Mouse (Mus musculus) embryonic facial prominence, embryonic 13.5 days (tissue): ENCODE results near the gene Adck1. TPM values are rescaled to one million over a fixed set of nuclear protein-coding genes. Genes with fewer than 3 reads are reported as not detected.

Source experiments
- ATAC-seq: fragments of 200-750 bp; cut with Nextera tagmentation; 2 replicates; pipeline ENCODE4 v1.8.0; 2017; ENCODE audit warnings: low read depth; ENCODE audit not compliant: insufficient number of reproducible peaks, insufficient read depth, low FRiP score, low TSS enrichment
- H3K27ac ChIP-seq: fragments of 300-500 bp; sonication (generic); 2 replicates; pipeline ENCODE4 v1.5.1; 2015; ENCODE audit warnings: moderate library complexity, mild to moderate bottlenecking, inconsistent platforms
- H3K27me3 ChIP-seq: fragments of 300-500 bp; sonication (generic); 2 replicates; pipeline ENCODE4 v1.6.1; 2015; ENCODE audit warnings: mild to moderate bottlenecking, inconsistent platforms
- H3K36me3 ChIP-seq: fragments of 300-500 bp; sonication (generic); 2 replicates; pipeline ENCODE4 v1.6.1; 2015; ENCODE audit warnings: mild to moderate bottlenecking, inconsistent platforms
- H3K4me1 ChIP-seq: fragments of 300-500 bp; sonication (generic); 2 replicates; pipeline ENCODE4 v1.6.1; 2015; ENCODE audit warnings: inconsistent platforms
- H3K4me2 ChIP-seq: fragments of 300-500 bp; sonication (generic); 2 replicates; pipeline ENCODE4 v1.6.1; 2015; ENCODE audit warnings: moderate library complexity, mild to moderate bottlenecking, inconsistent platforms
- H3K4me3 ChIP-seq: fragments of 300-500 bp; sonication (generic); 2 replicates; pipeline ENCODE4 v1.5.1; 2015; ENCODE audit warnings: mild to moderate bottlenecking, inconsistent platforms
- H3K9ac ChIP-seq: fragments of 300-500 bp; sonication (generic); 2 replicates; pipeline ENCODE4 v1.6.1; 2015; ENCODE audit warnings: mild to moderate bottlenecking, inconsistent platforms
- H3K9me3 ChIP-seq: fragments of 300-500 bp; sonication (generic); 2 replicates; pipeline ENCODE4 v1.6.1; 2016; ENCODE audit warnings: inconsistent platforms
- WGBS: fragments of 180-500 bp; shearing (Covaris S2); methylation state at CpG from one replicate; pipeline ENCODE4 v1.1.7; 2015; ENCODE audit warnings: mixed read lengths; 5-methylcytosine and 5-hydroxymethylcytosine counted together
- polyA plus RNA-seq: library from polyadenylated mRNA; unstranded; fragments of >200 nt; fragmentation: Nextera tagmentation; extraction: Ambion mirVana; gene quantifications from 2 replicates; pipeline ENCODE4 v1.2.1, GENCODE M21; 2015

The Adck1 gene
- polyA plus RNA-seq, 1 experiment from 2014 or later, result 23.3 TPM

- Histone ChIP-seq H3K4me2 (no peak overlapping the region), H3K9ac (no peak overlapping the region), H3K27me3 (no peaks in the 10 kb centered on the region), H3K4me3 (no peak overlapping the region), H3K36me3 (no peaks in the 10 kb centered on the region), H3K27ac (no peak overlapping the region), H3K4me1 (no peaks in the 10 kb centered on the region), H3K9me3 (no peaks in the 10 kb centered on the region)
- 80% methylated on average over 3 of the region's 3 CpGs for WGBS
- no peak for ATAC-seq
Measured at GRCm38 (mm10) chr12:88481657-88482056, 121.3 kb downstream of the Adck1 start.

- Histone ChIP-seq H3K4me3 (no peak overlapping the region), H3K27me3 (no peaks in the 10 kb centered on the region), H3K36me3 (no peaks in the 10 kb centered on the region), H3K4me2 (no peak overlapping the region), H3K9ac (no peak overlapping the region), H3K4me1 (no peaks in the 10 kb centered on the region), H3K27ac (no peak overlapping the region), H3K9me3 (no peaks in the 10 kb centered on the region)
- 67% methylated on average over 2 of the region's 2 CpGs for WGBS
- no peak for ATAC-seq
Measured at GRCm38 (mm10) chr12:88490881-88491280, 130.5 kb downstream of the Adck1 start.

Other genes with a start within 250 kb of the Adck1 start
- gene Gm10436, start 178.4 kb upstream of the Adck1 start, polyA plus RNA-seq, result not detected in 2 replicates
- not detected in 2 replicates for gene Gm8332, start 110.5 kb upstream of the Adck1 start, polyA plus RNA-seq
- not detected in 2 replicates for gene Gm5662, start 86.1 kb upstream of the Adck1 start, polyA plus RNA-seq
- not detected in 2 replicates for gene Gm5039, start 36.5 kb upstream of the Adck1 start, polyA plus RNA-seq